Mouse (Mus musculus) CH12.LX (cell line): ENCODE data around the gene Bcas3.

Source experiments
- E2F4 ChIP-seq: IDR thresholded peaks from 2 replicates; pipeline ENCODE4 v1.6.1; 2011; ENCODE audit warnings: low read depth, low read length, improper control_type of control experiment; ENCODE audit not compliant: insufficient replicate concordance
- MAX ChIP-seq: IDR thresholded peaks from 2 replicates; pipeline ENCODE4 v1.6.1; 2011; ENCODE audit warnings: low read length, improper control_type of control experiment
- MYC ChIP-seq: IDR thresholded peaks from 2 replicates; pipeline ENCODE4 v1.6.1; 2011; ENCODE audit warnings: low read depth, mild to moderate bottlenecking, improper control_type of control experiment, low read length
- POLR2A ChIP-seq: IDR thresholded peaks from 2 replicates; pipeline ENCODE4 v1.6.1; 2011; ENCODE audit warnings: low read depth, mild to moderate bottlenecking, improper control_type of control experiment, low read length

DNA sequence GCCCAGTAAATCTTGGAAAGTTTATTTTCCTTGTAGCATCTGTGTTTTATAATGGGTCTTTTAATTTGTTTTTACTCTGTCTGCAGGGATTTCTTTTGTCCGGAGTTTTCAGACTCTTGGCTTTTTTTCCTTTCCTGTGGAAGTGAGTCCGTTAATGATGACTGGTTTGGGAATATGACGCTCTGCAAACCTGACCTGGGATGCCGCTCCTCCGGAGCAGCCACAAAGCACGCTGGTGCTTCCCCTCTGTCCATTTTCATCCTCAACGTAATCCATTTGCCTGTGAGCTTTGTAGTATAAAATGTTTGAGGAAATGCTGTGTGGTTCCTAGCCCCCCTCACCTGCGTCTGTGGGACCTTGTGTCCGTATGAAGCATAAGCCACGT lies 172.5 kb downstream of the Bcas3 start:
- TF ChIP-seq MAX (no peak), POLR2A (no peak), MYC (no peak), E2F4 (no peak)
